Mouse (Mus musculus): ENCODE measurements around the gene Ube3c. TPM values are rescaled to one million over a fixed set of nuclear protein-coding genes. Genes with fewer than 3 reads are reported as not detected.
"Not testable (repeated sequence)": the region's sequence is repeated elsewhere in the genome, so short reads cannot be mapped to it uniquely, and the experiment has no call there.

Gene Ube3c
- total RNA-seq, 2 experiments from 2014 or later = 28.5 to 31.7 TPM

GRCm38 (mm10) chr5:29657590-29658339 is 88.7 kb downstream of the Ube3c start:
- DNase-seq = no peak
- intact Hi-C loops (cut with DNase I; ENCODE audit: low total_unique reads) = no loop called here

GRCm38 (mm10) chr5:29661246-29661645 is 92.2 kb downstream of the Ube3c start:
- intact Hi-C loops (cut with DNase I; ENCODE audit: low total_unique reads); DNase-seq: not testable (repeated sequence)

- intact Hi-C loops (cut with DNase I; ENCODE audit: low total_unique reads) = no loop called here
- no peak for DNase-seq
Measured at GRCm38 (mm10) chr5:29665391-29665790, 96.3 kb downstream of the Ube3c start.

DNA sequence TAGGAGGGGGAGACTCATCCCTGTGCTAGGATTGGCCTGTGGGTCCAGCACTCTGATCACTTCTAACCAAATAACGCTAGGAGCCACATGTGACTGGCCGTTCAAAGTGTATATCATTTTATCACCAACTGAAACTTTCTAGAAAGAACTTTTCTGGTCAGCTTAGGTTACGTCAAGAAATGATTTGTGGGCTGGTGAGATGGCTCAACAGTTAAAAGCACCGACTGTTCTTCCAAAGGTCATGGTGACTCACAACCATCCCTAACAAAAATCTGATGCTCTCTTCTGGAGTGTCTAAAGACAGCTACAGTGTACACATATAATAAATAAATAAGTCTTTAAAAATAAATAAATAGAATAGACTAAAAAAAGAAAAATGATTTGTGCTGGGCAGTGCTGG is 103.5 kb downstream of the Ube3c start:
- intact Hi-C loops (cut with DNase I; ENCODE audit: low total_unique reads) = no loop called here
- DNase-seq = no peak

DNA sequence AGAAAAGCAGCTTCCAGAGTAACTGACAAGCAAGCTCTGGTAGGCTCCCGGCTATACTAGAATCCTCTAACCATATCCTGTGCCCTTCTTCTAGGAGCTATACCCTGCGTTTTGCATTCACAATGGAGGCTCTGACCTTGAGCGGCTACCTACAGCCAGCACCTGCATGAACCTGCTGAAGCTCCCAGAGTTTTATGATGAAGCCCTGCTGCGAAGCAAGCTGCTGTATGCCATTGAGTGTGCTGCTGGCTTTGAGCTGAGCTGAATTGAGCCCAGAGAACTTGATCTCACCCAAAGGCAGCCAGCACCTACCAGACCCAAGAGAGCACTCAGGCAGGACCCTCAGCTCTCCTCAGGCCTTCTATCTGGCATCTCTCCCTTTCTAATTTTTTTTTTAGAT is 105.3 kb downstream of the Ube3c start:
- intact Hi-C loops (cut with DNase I; ENCODE audit: low total_unique reads) = no loop called here
- DNase-seq = no peak

DNA sequence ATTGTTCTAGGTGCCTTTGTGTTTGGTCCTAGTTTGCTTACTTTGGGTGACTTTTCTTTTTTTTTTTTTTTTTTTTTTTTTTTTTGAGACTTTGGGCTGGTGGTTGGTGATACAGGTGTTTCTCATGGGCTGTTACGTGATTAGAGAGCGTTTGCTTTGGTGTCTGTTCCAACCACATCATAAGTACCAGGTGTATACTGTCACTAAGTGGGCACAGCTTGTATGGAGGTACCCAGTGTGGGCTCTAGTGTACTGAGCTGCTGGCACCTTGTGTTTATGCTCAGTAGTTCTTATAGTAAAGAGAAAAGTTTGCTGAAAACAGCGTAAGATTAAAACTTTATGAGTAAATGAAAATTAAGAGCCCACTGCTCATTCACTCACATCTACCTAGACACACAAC is 107.4 kb downstream of the Ube3c start:
- no peak for DNase-seq
- intact Hi-C loops (cut with DNase I; ENCODE audit: low total_unique reads) = no loop called here

GRCm38 (mm10) chr5:29685085-29685484 is 116.0 kb downstream of the Ube3c start:
- intact Hi-C loops (cut with DNase I; ENCODE audit: low total_unique reads) = loop anchor here (5.0 kb wide), 1 partner anchor 298 kb away; no protein-coding TSS in a partner anchor
- no peak for DNase-seq

DNA sequence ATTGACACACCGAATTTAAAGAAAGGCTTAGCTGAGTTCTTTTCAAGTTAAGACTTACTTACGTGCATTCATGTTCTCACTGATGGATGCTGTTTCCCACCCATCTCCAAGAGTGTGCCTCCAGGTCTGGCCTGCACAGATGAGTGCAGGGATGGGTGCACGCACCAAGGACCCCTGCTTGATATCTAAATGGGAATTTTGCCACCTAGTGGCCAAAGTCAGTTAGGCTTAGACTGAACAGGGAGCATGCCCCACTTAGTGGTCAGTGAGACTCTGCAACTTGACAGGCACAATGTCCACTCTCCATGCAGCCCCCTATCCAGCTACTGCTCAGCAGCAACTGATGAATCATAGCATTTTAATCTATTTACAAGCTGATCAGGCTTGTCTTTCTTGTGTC is 118.6 kb downstream of the Ube3c start:
- intact Hi-C loops (cut with DNase I; ENCODE audit: low total_unique reads) = loop anchor here (5.0 kb wide), 1 partner anchor 300 kb away; no protein-coding TSS in a partner anchor
- no peak for DNase-seq

GRCm38 (mm10) chr5:29688352-29688751 is 119.3 kb downstream of the Ube3c start:
- DNase-seq = no peak
- intact Hi-C loops (cut with DNase I; ENCODE audit: low total_unique reads) = loop anchor here (5.0 kb wide), 1 partner anchor 301 kb away; no protein-coding TSS in a partner anchor

GRCm38 (mm10) chr5:29698493-29698892 is 129.5 kb downstream of the Ube3c start:
- no peak for DNase-seq
- intact Hi-C loops (cut with DNase I; ENCODE audit: low total_unique reads) = no loop called here

DNA sequence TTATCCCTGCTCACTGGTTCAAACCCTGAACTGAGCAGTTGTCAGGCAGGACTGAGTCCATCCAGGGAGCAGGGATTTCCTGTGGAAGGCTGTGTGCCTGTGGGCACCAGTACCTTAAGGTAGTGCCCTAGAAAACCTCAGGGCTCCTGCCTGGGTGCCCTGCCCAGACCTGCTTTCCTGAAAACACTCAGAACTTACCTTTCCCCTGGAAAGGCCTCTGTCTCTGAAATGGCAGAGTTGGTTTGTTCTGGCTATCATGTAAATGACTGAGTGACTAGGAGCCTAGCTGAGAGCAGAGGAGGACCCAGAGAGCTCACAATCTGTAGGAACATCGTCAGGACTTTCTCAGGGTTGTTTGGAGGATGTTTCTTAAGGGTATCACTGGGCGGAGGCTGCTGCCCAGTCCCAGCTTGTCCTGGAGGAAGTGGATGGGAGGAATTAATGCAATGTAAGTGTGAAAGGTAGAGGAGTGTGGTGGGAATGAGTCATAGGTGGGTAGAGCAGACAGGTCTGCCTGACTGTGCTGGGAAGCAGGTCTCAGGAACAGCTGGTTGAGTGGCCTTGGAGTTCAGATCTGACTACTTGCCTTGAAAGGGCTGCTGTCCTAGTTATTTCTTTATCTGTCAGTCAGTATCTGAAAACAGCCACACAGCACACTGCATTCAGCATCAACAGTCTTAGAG is 130.6 kb downstream of the Ube3c start:
- DNase-seq = no peak
- intact Hi-C loops (cut with DNase I; ENCODE audit: low total_unique reads) = no loop called here

DNA sequence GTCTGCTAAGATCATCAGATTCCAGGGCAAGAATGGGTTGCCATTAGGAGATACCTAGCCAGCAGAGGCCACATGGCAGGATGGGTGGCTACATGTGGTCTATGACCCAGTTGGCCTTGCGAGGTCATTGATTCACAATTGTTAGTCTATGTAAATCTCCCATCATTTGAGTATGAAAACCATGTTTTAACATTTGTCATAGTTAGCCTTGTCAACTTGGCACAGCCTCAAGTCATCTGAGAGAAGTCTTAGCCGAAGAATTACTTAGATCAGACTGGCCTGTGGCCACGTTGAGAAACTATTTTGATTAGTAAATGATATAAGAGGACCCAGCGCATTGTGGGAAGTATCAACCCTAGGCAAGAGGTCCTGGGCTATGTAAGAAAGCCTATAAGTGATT is 138.2 kb downstream of the Ube3c start:
- DNase-seq = no peak
- intact Hi-C loops (cut with DNase I; ENCODE audit: low total_unique reads) = no loop called here

GRCm38 (mm10) chr5:29708258-29708657 is 139.2 kb downstream of the Ube3c start:
- no peak for DNase-seq
- intact Hi-C loops (cut with DNase I; ENCODE audit: low total_unique reads) = no loop called here

- no peak for DNase-seq
- intact Hi-C loops (cut with DNase I; ENCODE audit: low total_unique reads) = no loop called here
Measured at GRCm38 (mm10) chr5:29711631-29712030, 142.6 kb downstream of the Ube3c start.

- no peak for DNase-seq
- intact Hi-C loops (cut with DNase I; ENCODE audit: low total_unique reads) = no loop called here
Measured at GRCm38 (mm10) chr5:29712906-29713305, 143.9 kb downstream of the Ube3c start.

DNA sequence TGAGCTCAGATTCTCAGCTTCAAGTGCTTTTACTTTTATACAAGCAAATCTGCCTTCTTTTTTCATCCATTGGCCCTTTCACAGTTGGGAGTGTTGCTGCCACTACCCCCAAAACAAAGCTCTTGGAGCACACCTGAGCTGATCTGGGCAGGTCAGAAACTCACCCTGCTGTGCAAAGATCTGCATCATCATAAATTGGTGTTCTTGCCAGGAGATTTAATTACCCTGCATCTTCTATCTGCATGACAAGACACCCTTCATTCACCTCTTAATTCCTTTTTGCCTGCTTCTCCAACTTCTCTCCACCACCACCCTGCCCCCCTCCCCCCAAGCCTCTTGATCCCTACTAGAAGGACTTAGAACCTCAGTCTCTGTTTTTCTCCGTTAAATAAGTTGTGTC is 152.1 kb downstream of the Ube3c start:
- intact Hi-C loops (cut with DNase I; ENCODE audit: low total_unique reads) = no loop called here
- DNase-seq = no peak

DNA sequence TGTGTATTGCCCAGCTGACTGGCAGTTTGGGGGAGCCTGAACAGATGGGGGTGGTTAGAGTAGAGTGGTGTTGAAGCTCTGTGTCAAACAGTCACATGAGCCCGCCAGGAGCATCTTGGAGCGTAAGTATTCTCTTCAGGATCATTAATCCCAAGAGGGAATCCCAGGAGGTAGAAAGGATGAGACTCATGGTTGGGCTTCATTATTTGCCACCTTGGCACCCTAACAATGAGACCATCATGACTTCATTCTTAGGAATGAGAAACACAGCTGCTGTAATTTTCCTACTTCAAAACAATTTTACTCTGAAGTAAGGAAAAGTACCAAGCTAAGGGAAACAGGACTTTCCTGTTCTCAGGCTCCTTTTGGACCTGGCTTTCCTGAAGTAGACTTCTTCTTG is 156.3 kb downstream of the Ube3c start:
- no peak for DNase-seq
- intact Hi-C loops (cut with DNase I; ENCODE audit: low total_unique reads) = no loop called here

Data from gastrocnemius, postnatal 14 days (tissue).